Mouse (Mus musculus) macrophage (primary cell): ENCODE results near the gene Ccdc136. TPM values are rescaled to one million over a fixed set of nuclear protein-coding genes. Genes with fewer than 3 reads are reported as not detected.
A peak's percentile ranks its signal among the peaks of the same experiment; 100 is the strongest.

ENCODE experiments used
- H3K27ac ChIP-seq: fragments of 350-480 bp; formaldehyde crosslinking; 2 replicates; pipeline ENCODE4 v1.9.0; 2021
- H3K36me3 ChIP-seq: fragments of 350-480 bp; formaldehyde crosslinking; 2 replicates; pipeline ENCODE4 v1.9.0; 2021; ENCODE audit errors: inconsistent target
- H3K4me3 ChIP-seq: fragments of 350-480 bp; formaldehyde crosslinking; 2 replicates; pipeline ENCODE4 v1.9.0; 2021; ENCODE audit errors: inconsistent target
- H3K79me2 ChIP-seq: fragments of 350-480 bp; formaldehyde crosslinking; 2 replicates; pipeline ENCODE4 v1.9.0; 2021; ENCODE audit errors: inconsistent target
- WGBS: methylation state at CpG from one replicate; pipeline ENCODE4 v1.1.7; 2026; ENCODE audit warnings: inconsistent platforms; ENCODE audit not compliant: missing documents; 5-methylcytosine and 5-hydroxymethylcytosine counted together
- polyA plus RNA-seq: library from polyadenylated mRNA; stranded (reverse); fragments of 250-400 nt; gene quantifications from 3 replicates; pipeline ENCODE4 v1.2.4, GENCODE M21; 2018; ENCODE audit warnings: inconsistent platforms

Ccdc136 gene
- polyA plus RNA-seq, 1 experiment from 2014 or later: not detected

GRCm38 (mm10) chr6:29439789-29440188 is 43.7 kb downstream of the Ccdc136 start:
- Histone ChIP-seq H3K4me3 (no peak overlapping the region), H3K36me3 (no peaks in the 10 kb centered on the region), H3K27ac (no peak overlapping the region), H3K79me2 (no peaks in the 10 kb centered on the region)
- 83% methylated on average over 6 of the region's 6 CpGs for WGBS

GRCm38 (mm10) chr6:29444773-29445172 is 48.7 kb downstream of the Ccdc136 start:
- Histone ChIP-seq H3K79me2 (no peaks in the 10 kb centered on the region), H3K36me3 (no peaks in the 10 kb centered on the region), H3K27ac (no peak overlapping the region), H3K4me3 (no peak overlapping the region)
- 48% methylated on average over 11 of the region's 11 CpGs for WGBS

- Histone ChIP-seq H3K27ac (no peak overlapping the region), H3K79me2 (no peaks in the 10 kb centered on the region), H3K4me3 (no peak overlapping the region), H3K36me3 (no peaks in the 10 kb centered on the region)
- 87% methylated on average over 7 of the region's 7 CpGs for WGBS
These were observed 49.2 kb downstream of the Ccdc136 start for GRCm38 (mm10) chr6:29445354-29445753.

- Histone ChIP-seq H3K27ac (no peak overlapping the region), H3K36me3 (no peaks in the 10 kb centered on the region), H3K4me3 (no peak overlapping the region), H3K79me2 (no peaks in the 10 kb centered on the region)
- WGBS: 19% methylated on average over 3 of the region's 4 CpGs
These were observed 53.7 kb downstream of the Ccdc136 start for GRCm38 (mm10) chr6:29449858-29450257.

- Histone ChIP-seq H3K36me3 (no peaks in the 10 kb centered on the region), H3K4me3 (no peak overlapping the region), H3K27ac (no peak overlapping the region), H3K79me2 (no peaks in the 10 kb centered on the region)
- 99% methylated on average over 6 of the region's 6 CpGs for WGBS
These were observed 54.6 kb downstream of the Ccdc136 start for GRCm38 (mm10) chr6:29450667-29451066.

GRCm38 (mm10) chr6:29461502-29461901 is 65.4 kb downstream of the Ccdc136 start:
- no peak overlapping the region for H3K4me3 ChIP-seq
- no peaks in the 10 kb centered on the region for H3K79me2 ChIP-seq
- WGBS: 69% methylated on average over 6 of the region's 7 CpGs
- H3K27ac ChIP-seq: no peak overlapping the region
- H3K36me3 ChIP-seq: no peaks in the 10 kb centered on the region

GRCm38 (mm10) chr6:29463388-29463787 is 67.3 kb downstream of the Ccdc136 start:
- H3K4me3 ChIP-seq: no peak overlapping the region
- WGBS: 86% methylated on average over 3 of the region's 3 CpGs
- no peak overlapping the region for H3K27ac ChIP-seq
- peaks cover 8% of the 10 kb centered on the region for H3K79me2 ChIP-seq
- no peaks in the 10 kb centered on the region for H3K36me3 ChIP-seq

- Histone ChIP-seq H3K4me3 (peak within 1 kb of the TSS; percentile 91), H3K27ac (peak within 1 kb of the TSS; percentile 74), H3K36me3 (peaks cover 22% of the 10 kb centered on the region; the same call in 1 of the 2 replicates), H3K79me2 (peaks cover 17% of the 10 kb centered on the region)
- WGBS: under 1% methylated on average over 39 of the region's 39 CpGs
These were observed 71.7 kb downstream of the Ccdc136 start, which contains the start of gene Atp6v1f for GRCm38 (mm10) chr6:29467583-29468354. Gene Atp6v1f (plus strand): TSS chr6:29467718.

GRCm38 (mm10) chr6:29468851-29469250 is 72.7 kb downstream of the Ccdc136 start:
- Histone ChIP-seq H3K4me3 (peak overlapping the region; percentile 91), H3K27ac (peak overlapping the region; percentile 74), H3K36me3 (peaks cover 22% of the 10 kb centered on the region; the same call in 1 of the 2 replicates), H3K79me2 (peaks cover 17% of the 10 kb centered on the region)
- 96% methylated on average over 3 of the region's 3 CpGs for WGBS

GRCm38 (mm10) chr6:29471137-29471536 is 75.0 kb downstream of the Ccdc136 start, which contains the start of gene Atp6v1fnb:
Gene Atp6v1fnb (plus strand): TSS chr6:29471437.
- Histone ChIP-seq H3K4me3 (no peak within 1 kb of the TSS), H3K36me3 (peaks cover 22% of the 10 kb centered on the region; the same call in 1 of the 2 replicates), H3K79me2 (peaks cover 17% of the 10 kb centered on the region), H3K27ac (no peak within 1 kb of the TSS)
- WGBS: 93% methylated on average over 4 of the region's 4 CpGs

- H3K36me3 ChIP-seq: peaks cover 22% of the 10 kb centered on the region; the same call in 1 of the 2 replicates
- no peak overlapping the region; the same call in 1 of the 2 replicates for H3K4me3 ChIP-seq
- WGBS: 18% methylated on average over 25 of the region's 33 CpGs
- peaks cover 1% of the 10 kb centered on the region; the same call in 1 of the 2 replicates for H3K79me2 ChIP-seq
- H3K27ac ChIP-seq: no peak overlapping the region
These were observed 78.0 kb downstream of the Ccdc136 start for GRCm38 (mm10) chr6:29473941-29474691.

- no peak overlapping the region for H3K27ac ChIP-seq
- no peaks in the 10 kb centered on the region for H3K79me2 ChIP-seq
- 96% methylated on average over 2 of the region's 2 CpGs for WGBS
- no peak overlapping the region for H3K4me3 ChIP-seq
- H3K36me3 ChIP-seq: peaks cover 19% of the 10 kb centered on the region; the same call in 1 of the 2 replicates
These were observed 78.6 kb downstream of the Ccdc136 start for GRCm38 (mm10) chr6:29474736-29475135.
